Mouse (Mus musculus) forebrain, embryonic 13.5 days (tissue): ENCODE measurements around the gene Olfr447. TPM values are rescaled to one million over a fixed set of nuclear protein-coding genes. Genes with fewer than 3 reads are reported as not detected.

Experiments used
- ATAC-seq: fragments of 200-750 bp; cut with Nextera tagmentation; 2 replicates; pipeline ENCODE4 v1.8.0; 2017
- H3K27ac ChIP-seq: fragments of 300-500 bp; sonication (generic); 2 replicates; pipeline ENCODE4 v1.5.1; 2015; ENCODE audit warnings: inconsistent platforms, mild to moderate bottlenecking, moderate library complexity
- H3K27me3 ChIP-seq: fragments of 300-500 bp; sonication (generic); 2 replicates; pipeline ENCODE4 v1.6.1; 2015; ENCODE audit warnings: mild to moderate bottlenecking, inconsistent platforms
- H3K36me3 ChIP-seq: fragments of 300-500 bp; sonication (generic); 2 replicates; pipeline ENCODE4 v1.6.1; 2015; ENCODE audit warnings: mild to moderate bottlenecking, inconsistent platforms; ENCODE audit not compliant: poor library complexity, severe bottlenecking
- H3K4me1 ChIP-seq: fragments of 300-500 bp; sonication (generic); 2 replicates; pipeline ENCODE4 v1.6.1; 2015; ENCODE audit warnings: inconsistent platforms
- H3K4me2 ChIP-seq: fragments of 300-500 bp; sonication (generic); 2 replicates; pipeline ENCODE4 v1.6.1; 2015; ENCODE audit warnings: inconsistent platforms, mild to moderate bottlenecking, moderate library complexity
- H3K4me3 ChIP-seq: fragments of 300-500 bp; sonication (generic); 2 replicates; pipeline ENCODE4 v1.5.1; 2015; ENCODE audit warnings: mild to moderate bottlenecking, inconsistent platforms
- H3K9ac ChIP-seq: fragments of 300-500 bp; sonication (generic); 2 replicates; pipeline ENCODE4 v1.6.1; 2015; ENCODE audit warnings: mild to moderate bottlenecking, inconsistent platforms
- H3K9me3 ChIP-seq: fragments of 300-500 bp; sonication (generic); replicated peaks from 2 replicates; pipeline ENCODE4 v1.6.1; 2016; ENCODE audit warnings: inconsistent platforms
- WGBS: fragments of 180-500 bp; shearing (Covaris S2); methylation state at CpG from one replicate; pipeline ENCODE4 v1.1.7; 2015; 5-methylcytosine and 5-hydroxymethylcytosine counted together
- polyA plus RNA-seq: library from polyadenylated mRNA; unstranded; fragments of >200 nt; fragmentation: Nextera tagmentation; extraction: Ambion mirVana; gene quantifications from 2 replicates; pipeline ENCODE4 v1.2.1, GENCODE M21; 2015

Olfr447 gene
- polyA plus RNA-seq: not detected in 2 replicates

DNA sequence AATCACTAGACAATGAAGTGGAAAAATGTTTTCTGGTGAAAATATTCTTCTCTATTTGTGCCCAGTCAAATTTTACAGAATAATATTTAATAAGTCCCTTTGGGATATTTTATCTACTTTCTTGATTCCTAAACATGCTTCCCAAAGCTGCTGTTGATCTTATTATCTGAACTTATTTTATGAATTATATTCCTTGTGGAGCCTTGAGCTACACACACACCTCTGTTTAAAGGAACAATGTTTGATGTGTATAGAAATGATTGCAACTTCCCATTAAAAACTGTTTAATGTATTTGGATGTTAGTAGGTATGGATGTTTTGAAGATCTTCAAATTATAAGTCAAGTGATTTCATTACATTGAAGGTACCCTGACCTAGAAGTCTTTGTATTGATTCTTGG is at the start of gene Olfr447:
Olfr447 (plus strand) TSS at position 301 of the 400 bp plus-strand sequence.
- H3K4me1 ChIP-seq: no peaks in the 10 kb centered on the region
- H3K4me3 ChIP-seq: no peak within 1 kb of the TSS
- H3K27ac ChIP-seq: no peak within 1 kb of the TSS
- no peaks in the 10 kb centered on the region for H3K36me3 ChIP-seq
- ATAC-seq: no peak
- H3K9me3 ChIP-seq: no peaks in the 10 kb centered on the region
- H3K27me3 ChIP-seq: no peaks in the 10 kb centered on the region
- H3K9ac ChIP-seq: no peak within 1 kb of the TSS
- no peak within 1 kb of the TSS for H3K4me2 ChIP-seq

DNA sequence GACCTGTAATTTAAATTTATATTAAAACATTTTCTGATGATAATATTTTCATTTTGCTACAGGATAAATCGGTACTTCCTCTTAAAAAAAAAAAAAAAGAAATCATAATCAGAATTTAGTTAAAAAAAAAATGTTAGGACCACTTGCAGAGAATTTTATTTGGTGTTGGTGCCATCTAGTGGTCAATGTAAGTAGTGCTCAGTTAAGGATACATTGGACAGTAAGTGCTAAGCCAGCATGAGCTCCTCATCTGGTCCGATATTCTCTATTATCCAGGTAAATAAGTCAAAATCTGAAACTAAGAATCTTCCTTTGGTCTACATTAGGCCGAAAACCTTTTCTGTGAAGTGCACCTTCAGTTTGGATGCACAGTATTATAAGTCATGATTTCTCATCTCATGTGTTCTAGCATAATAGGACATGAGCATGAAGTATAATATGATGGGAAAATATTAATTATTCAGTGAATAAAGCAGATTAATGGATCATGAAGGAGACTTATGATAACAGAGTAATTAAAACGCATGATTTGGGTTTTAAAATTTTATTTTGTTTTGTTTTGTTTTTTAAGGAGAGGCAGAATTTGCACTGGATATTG is 48.4 kb upstream of the Olfr447 start:
- Histone ChIP-seq H3K9ac (no peak overlapping the region), H3K27ac (no peak overlapping the region), H3K27me3 (no peaks in the 10 kb centered on the region), H3K4me3 (no peak overlapping the region), H3K4me2 (no peak overlapping the region), H3K4me1 (no peaks in the 10 kb centered on the region), H3K36me3 (no peaks in the 10 kb centered on the region), H3K9me3 (no peaks in the 10 kb centered on the region)
- 14% methylated on average over 4 of the region's 4 CpGs for WGBS
- peak; percentile 83 for ATAC-seq

- Histone ChIP-seq H3K27me3 (no peaks in the 10 kb centered on the region), H3K9ac (no peak overlapping the region), H3K36me3 (no peaks in the 10 kb centered on the region), H3K27ac (no peak overlapping the region), H3K4me3 (no peak overlapping the region), H3K4me1 (no peaks in the 10 kb centered on the region), H3K9me3 (no peaks in the 10 kb centered on the region), H3K4me2 (no peak overlapping the region)
- 67% methylated on average over 3 of the region's 3 CpGs for WGBS
- no peak for ATAC-seq
Measured at GRCm38 (mm10) chr6:42869695-42870094, 39.0 kb upstream of the Olfr447 start.

DNA sequence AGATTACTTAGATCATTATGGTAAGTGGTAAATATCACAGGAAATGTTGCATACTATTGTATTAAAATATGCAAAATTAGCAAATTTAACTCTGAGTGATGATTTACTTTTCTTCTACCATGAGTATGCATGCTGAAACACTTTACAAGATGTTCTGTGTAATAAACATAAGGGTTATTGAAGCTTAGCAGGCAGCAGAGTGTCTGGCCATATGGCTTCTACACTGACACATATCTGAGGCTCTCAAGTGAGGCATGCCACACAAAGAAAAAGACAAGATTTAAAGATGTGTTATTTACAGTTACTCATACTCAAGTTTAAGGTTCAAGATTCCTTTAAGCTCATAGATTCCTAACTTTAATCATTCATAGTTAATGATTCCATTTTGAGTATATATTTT is 32.4 kb upstream of the Olfr447 start:
- H3K4me3 ChIP-seq: no peak overlapping the region
- no peaks in the 10 kb centered on the region for H3K27me3 ChIP-seq
- H3K27ac ChIP-seq: no peak overlapping the region
- H3K9me3 ChIP-seq: no peaks in the 10 kb centered on the region
- H3K9ac ChIP-seq: no peak overlapping the region
- no peak for ATAC-seq
- H3K4me1 ChIP-seq: no peaks in the 10 kb centered on the region
- no peaks in the 10 kb centered on the region for H3K36me3 ChIP-seq
- H3K4me2 ChIP-seq: no peak overlapping the region

DNA sequence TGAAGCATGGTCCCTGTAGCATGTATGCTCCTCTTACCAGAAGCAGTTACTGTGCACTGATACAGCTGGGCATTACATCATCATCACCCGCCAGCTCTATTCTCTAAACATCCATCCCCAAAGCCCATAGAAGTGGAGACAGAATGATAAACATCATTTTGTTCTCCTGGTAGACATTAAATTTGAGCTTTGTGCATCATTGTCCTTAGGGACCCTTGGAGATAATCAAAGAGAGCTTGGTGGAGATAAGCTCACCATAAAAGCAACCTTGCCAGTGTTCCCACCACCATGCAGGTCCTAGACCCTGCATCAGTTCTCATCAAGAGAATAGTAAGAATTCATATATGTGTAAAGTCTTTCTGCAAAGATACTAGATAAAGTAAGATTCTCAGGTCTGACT is 18.5 kb upstream of the Olfr447 start, which contains the start of gene Olfr448:
Olfr448 (plus strand) TSS at position 301 of the 400 bp plus-strand sequence.
- H3K9me3 ChIP-seq: no peaks in the 10 kb centered on the region
- 91% methylated on average over 1 of the region's 1 CpGs for WGBS
- H3K4me2 ChIP-seq: no peak within 1 kb of the TSS
- H3K4me1 ChIP-seq: no peaks in the 10 kb centered on the region
- no peak within 1 kb of the TSS for H3K4me3 ChIP-seq
- no peaks in the 10 kb centered on the region for H3K27me3 ChIP-seq
- no peaks in the 10 kb centered on the region for H3K36me3 ChIP-seq
- no peak within 1 kb of the TSS for H3K9ac ChIP-seq
- no peak for ATAC-seq
- no peak within 1 kb of the TSS for H3K27ac ChIP-seq

DNA sequence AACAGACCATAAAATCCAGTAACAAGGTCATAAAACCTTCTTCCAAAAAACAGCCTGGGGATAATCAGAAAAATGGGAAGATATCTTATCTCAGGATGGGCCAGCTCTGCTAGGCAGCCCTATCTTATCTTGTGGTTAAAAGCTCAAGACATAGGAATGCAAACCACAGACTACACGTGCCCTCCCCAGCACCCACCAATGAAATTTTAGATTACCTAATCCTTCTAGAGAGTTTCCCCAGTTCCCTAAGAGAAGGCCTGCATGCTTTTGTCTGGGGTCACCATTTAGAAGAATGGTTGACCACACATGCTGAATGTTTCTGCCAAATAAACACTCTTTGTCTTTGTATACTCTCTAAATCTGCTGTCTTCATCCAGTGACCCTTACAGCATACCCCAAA is 8.3 kb upstream of the Olfr447 start:
- ATAC-seq: no peak
- no peaks in the 10 kb centered on the region for H3K4me1 ChIP-seq
- no peak overlapping the region for H3K27ac ChIP-seq
- H3K9ac ChIP-seq: no peak overlapping the region
- H3K36me3 ChIP-seq: no peaks in the 10 kb centered on the region
- H3K4me2 ChIP-seq: no peak overlapping the region
- H3K4me3 ChIP-seq: no peak overlapping the region
- no peaks in the 10 kb centered on the region for H3K27me3 ChIP-seq
- WGBS: 13% methylated on average over 1 of the region's 1 CpGs
- H3K9me3 ChIP-seq: no peaks in the 10 kb centered on the region

DNA sequence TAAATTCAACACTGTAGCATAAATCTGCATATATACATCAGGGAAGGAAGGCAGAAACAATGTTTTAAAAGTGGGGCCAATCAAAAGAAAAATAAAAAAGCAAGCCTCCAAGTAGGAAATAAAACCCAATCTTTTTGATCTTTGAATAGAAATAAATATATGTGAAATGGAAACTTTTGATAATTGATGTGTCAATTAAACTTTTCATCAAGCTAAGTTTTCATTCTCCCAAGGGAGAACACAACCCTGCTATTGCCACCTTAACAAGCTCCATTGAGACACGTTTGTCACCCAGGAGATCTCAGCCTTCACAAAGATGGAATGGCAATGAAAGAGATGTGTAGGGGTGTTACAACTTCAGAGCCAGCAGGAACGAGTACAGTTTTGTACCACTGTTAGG is 12.4 kb downstream of the Olfr447 start, which contains the start of gene Olfr446:
Olfr446 (plus strand) TSS at position 301 of the 400 bp plus-strand sequence.
- no peak for ATAC-seq
- Histone ChIP-seq H3K4me2 (no peak within 1 kb of the TSS), H3K36me3 (no peaks in the 10 kb centered on the region), H3K27ac (no peak within 1 kb of the TSS), H3K27me3 (no peaks in the 10 kb centered on the region), H3K4me1 (no peaks in the 10 kb centered on the region), H3K9ac (no peak within 1 kb of the TSS), H3K4me3 (no peak within 1 kb of the TSS), H3K9me3 (no peaks in the 10 kb centered on the region)
- WGBS: 62% methylated on average over 2 of the region's 2 CpGs

DNA sequence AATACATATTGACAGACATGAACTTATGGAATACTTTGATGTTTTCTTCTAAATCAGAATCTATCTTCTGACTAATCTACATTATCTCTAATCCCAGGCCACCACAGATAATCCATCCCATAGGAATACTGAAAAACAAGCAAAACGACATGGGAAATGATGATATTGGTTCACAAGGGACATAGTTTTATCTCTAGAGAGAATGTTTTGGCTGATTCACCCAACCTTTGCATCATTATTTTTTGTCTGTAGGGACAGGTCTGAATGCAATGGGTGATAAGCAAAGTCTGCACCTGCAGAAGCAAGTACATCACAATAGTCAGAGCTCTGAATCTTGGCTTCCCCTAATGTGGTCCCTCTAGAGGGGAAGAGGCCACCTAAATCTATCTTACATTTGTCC is 40.1 kb downstream of the Olfr447 start, which contains the start of gene Olfr444:
Olfr444 (plus strand) TSS at position 301 of the 400 bp plus-strand sequence.
- 79% methylated on average over 1 of the region's 1 CpGs for WGBS
- no peak within 1 kb of the TSS for H3K4me2 ChIP-seq
- H3K27ac ChIP-seq: no peak within 1 kb of the TSS
- H3K4me1 ChIP-seq: no peaks in the 10 kb centered on the region
- no peak within 1 kb of the TSS for H3K9ac ChIP-seq
- H3K36me3 ChIP-seq: no peaks in the 10 kb centered on the region
- H3K4me3 ChIP-seq: no peak within 1 kb of the TSS
- no peaks in the 10 kb centered on the region for H3K27me3 ChIP-seq
- no peaks in the 10 kb centered on the region for H3K9me3 ChIP-seq
- no peak for ATAC-seq

Other genes with a start within 250 kb of the Olfr447 start
- 191 and 198 TPM in 2 replicates for gene Tcaf1, start 198.8 kb upstream of the Olfr447 start, polyA plus RNA-seq
- gene Olfr453, start 169.5 kb upstream of the Olfr447 start, polyA plus RNA-seq: not detected in 2 replicates
- gene Olfr38, start 152.5 kb upstream of the Olfr447 start, polyA plus RNA-seq: not detected in 2 replicates
- gene Olfr452, start 123.8 kb upstream of the Olfr447 start, polyA plus RNA-seq: not detected in 2 replicates
- gene Olfr450, start 96.9 kb upstream of the Olfr447 start, polyA plus RNA-seq: not detected in 2 replicates
- not detected in 2 replicates for gene Olfr449, start 74.5 kb upstream of the Olfr447 start, polyA plus RNA-seq
- gene Olfr448, start 18.4 kb upstream of the Olfr447 start, polyA plus RNA-seq: not detected in 2 replicates
- gene Olfr446, start 12.5 kb downstream of the Olfr447 start, polyA plus RNA-seq: not detected in 2 replicates
- not detected in 2 replicates for gene Olfr444, start 40.2 kb downstream of the Olfr447 start, polyA plus RNA-seq
- gene Olfr441, start 197.5 kb downstream of the Olfr447 start, polyA plus RNA-seq: not detected in 2 replicates
- gene Olfr237-ps1, start 237.7 kb downstream of the Olfr447 start, polyA plus RNA-seq: not detected in 2 replicates